Mouse (Mus musculus): ENCODE results near the gene Gng2.
A peak's percentile ranks its signal among the peaks of the same experiment; 100 is the strongest.

Gene Gng2

GRCm38 (mm10) chr14:19976421-19977270 lies 781 bp downstream of the Gng2 start:
- peak; percentile 41 to 80 for DNase-seq (ENCODE audit: low spot score in 2 of 2)

- no peak for DNase-seq (ENCODE audit: low spot score in 2 of 2)
Observed at GRCm38 (mm10) chr14:19974978-19975493, 2.4 kb downstream of the Gng2 start.

GRCm38 (mm10) chr14:19974429-19974828 lies 3.0 kb downstream of the Gng2 start:
- DNase-seq (ENCODE audit: low spot score in 2 of 2): no peak

- no peak for DNase-seq (ENCODE audit: low spot score in 2 of 2)
Observed at GRCm38 (mm10) chr14:19972316-19973029, 5.0 kb downstream of the Gng2 start.

GRCm38 (mm10) chr14:19970845-19971244 lies 6.6 kb downstream of the Gng2 start:
- DNase-seq (ENCODE audit: low spot score in 2 of 2): no peak

GRCm38 (mm10) chr14:19970106-19970785 lies 7.2 kb downstream of the Gng2 start:
- DNase-seq (ENCODE audit: low spot score in 2 of 2): no peak

GRCm38 (mm10) chr14:19969566-19969965 lies 7.9 kb downstream of the Gng2 start:
- no peak for DNase-seq (ENCODE audit: low spot score in 2 of 2)

- DNase-seq (ENCODE audit: low spot score in 2 of 2): no peak
Observed at GRCm38 (mm10) chr14:19969011-19969521, 8.4 kb downstream of the Gng2 start.

- DNase-seq (ENCODE audit: low spot score in 2 of 2): no peak
Observed at GRCm38 (mm10) chr14:19968321-19969010, 9.0 kb downstream of the Gng2 start.

GRCm38 (mm10) chr14:19967482-19967881 lies 9.9 kb downstream of the Gng2 start:
- no peak for DNase-seq (ENCODE audit: low spot score in 2 of 2)

GRCm38 (mm10) chr14:19963961-19964505 lies 13.4 kb downstream of the Gng2 start:
- no peak for DNase-seq (ENCODE audit: low spot score in 2 of 2)

GRCm38 (mm10) chr14:19961924-19962915 lies 15.2 kb downstream of the Gng2 start:
- no peak for DNase-seq (ENCODE audit: low spot score in 2 of 2)

GRCm38 (mm10) chr14:19959860-19960259 lies 17.6 kb downstream of the Gng2 start:
- no peak for DNase-seq (ENCODE audit: low spot score in 2 of 2)

GRCm38 (mm10) chr14:19955077-19955476 lies 22.4 kb downstream of the Gng2 start:
- DNase-seq (ENCODE audit: low spot score in 2 of 2): no peak

- no peak for DNase-seq (ENCODE audit: low spot score in 2 of 2)
Observed at GRCm38 (mm10) chr14:19950812-19951211, 26.6 kb downstream of the Gng2 start.

- no peak for DNase-seq (ENCODE audit: low spot score in 2 of 2)
Observed at GRCm38 (mm10) chr14:19949475-19949874, 28.0 kb downstream of the Gng2 start.

- DNase-seq (ENCODE audit: low spot score in 2 of 2): no peak
Observed at GRCm38 (mm10) chr14:19946221-19946620, 31.2 kb downstream of the Gng2 start.

GRCm38 (mm10) chr14:19942732-19943131 lies 34.7 kb downstream of the Gng2 start:
- DNase-seq (ENCODE audit: low spot score in 2 of 2): no peak

GRCm38 (mm10) chr14:19942329-19942728 lies 35.1 kb downstream of the Gng2 start:
- DNase-seq (ENCODE audit: low spot score in 2 of 2): no peak

- DNase-seq (ENCODE audit: low spot score in 2 of 2): no peak
Observed at GRCm38 (mm10) chr14:19940066-19940465, 37.4 kb downstream of the Gng2 start.
